Mouse (Mus musculus) forebrain, embryonic 11.5 days (tissue): ENCODE measurements around the gene Pkd1l3. TPM values are rescaled to one million over a fixed set of nuclear protein-coding genes. Genes with fewer than 3 reads are reported as not detected.
A peak's percentile ranks its signal among the peaks of the same experiment; 100 is the strongest.

Experiments
- ATAC-seq: fragments of 200-750 bp; cut with Nextera tagmentation; replicated peaks from 2 replicates; pipeline ENCODE4 v1.8.0; 2017; ENCODE audit warnings: moderate TSS enrichment; ENCODE audit not compliant: low FRiP score
- DNase-seq: peaks from one replicate; pipeline ENCODE4 v3.0.0-alpha.2; 2017; ENCODE audit warnings: low spot score
- H3K27ac ChIP-seq: fragments of 300-500 bp; sonication (generic); 2 replicates; pipeline ENCODE4 v1.5.1; 2014; ENCODE audit warnings: low read depth, low read length
- H3K27me3 ChIP-seq: fragments of 300-500 bp; sonication (generic); 2 replicates; pipeline ENCODE4 v1.6.1; 2014; ENCODE audit warnings: mild to moderate bottlenecking, low read length, mixed read lengths; ENCODE audit not compliant: control insufficient read depth, insufficient read depth
- H3K36me3 ChIP-seq: fragments of 300-500 bp; sonication (generic); 2 replicates; pipeline ENCODE4 v1.6.1; 2014; ENCODE audit warnings: mild to moderate bottlenecking, low read length, moderate library complexity, mixed read lengths; ENCODE audit not compliant: control insufficient read depth, insufficient read depth
- H3K4me1 ChIP-seq: fragments of 300-500 bp; sonication (generic); replicated peaks from 2 replicates; pipeline ENCODE4 v1.6.1; 2014; ENCODE audit warnings: low read length, mixed read lengths; ENCODE audit not compliant: control insufficient read depth, insufficient read depth
- H3K4me2 ChIP-seq: fragments of 300-500 bp; sonication (generic); 2 replicates; pipeline ENCODE4 v1.6.1; 2014; ENCODE audit warnings: low read depth, mild to moderate bottlenecking, low read length, moderate library complexity, mixed read lengths; ENCODE audit not compliant: severe bottlenecking
- H3K4me3 ChIP-seq: fragments of 300-500 bp; sonication (generic); 2 replicates; pipeline ENCODE4 v1.5.1; 2014; ENCODE audit warnings: low read depth, low read length
- H3K9ac ChIP-seq: fragments of 300-500 bp; sonication (generic); 2 replicates; pipeline ENCODE4 v1.6.1; 2014; ENCODE audit warnings: low read length
- H3K9me3 ChIP-seq: fragments of 300-500 bp; sonication (generic); 2 replicates; pipeline ENCODE4 v1.6.1; 2016; ENCODE audit warnings: low read length, mixed read lengths; ENCODE audit not compliant: control insufficient read depth
- WGBS: fragments of 180-500 bp; shearing (Covaris S2); extraction: QIAGEN DNeasy Blood & Tissue Kit; methylation state at CpG from one replicate; pipeline ENCODE4 v1.1.7; 2014; 5-methylcytosine and 5-hydroxymethylcytosine counted together
- polyA plus RNA-seq: library from polyadenylated mRNA; unstranded; fragments of >200 nt; fragmentation: Nextera tagmentation; extraction: Ambion mirVana; gene quantifications from 2 replicates; pipeline ENCODE4 v1.2.1, GENCODE M21; 2014

Gene Pkd1l3
- polyA plus RNA-seq, 1 experiment from 2014 or later: 0.05 TPM

DNA sequence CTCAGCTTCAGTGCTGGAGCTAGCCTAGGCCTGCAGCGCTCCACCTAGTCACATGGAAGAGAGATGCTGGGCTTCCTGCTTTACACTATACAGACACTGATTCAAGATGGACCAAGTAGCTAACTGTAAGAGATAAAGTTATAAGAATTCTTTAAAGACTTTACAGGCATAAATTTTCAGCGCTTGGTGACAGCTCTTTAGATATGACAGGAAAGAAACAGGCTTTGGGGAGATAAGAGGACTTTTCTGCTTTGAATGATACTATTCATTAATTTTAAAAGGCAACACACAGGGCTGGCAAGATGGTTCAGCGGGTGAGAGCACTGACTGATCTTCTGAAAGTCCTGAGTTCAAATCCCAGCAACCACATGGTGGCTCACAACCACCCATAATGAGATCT is 84.2 kb downstream of the Pkd1l3 start:
- Histone ChIP-seq H3K27ac (no peak overlapping the region), H3K9ac (no peak overlapping the region), H3K36me3 (no peaks in the 10 kb centered on the region), H3K4me2 (no peak overlapping the region), H3K9me3 (no peaks in the 10 kb centered on the region), H3K4me1 (no peaks in the 10 kb centered on the region), H3K4me3 (no peak overlapping the region), H3K27me3 (peaks cover 2% of the 10 kb centered on the region; the same call in 1 of the 2 replicates)
- ATAC-seq (no peak), DNase-seq (no peak)
- 82% methylated on average over 3 of the region's 3 CpGs for WGBS

DNA sequence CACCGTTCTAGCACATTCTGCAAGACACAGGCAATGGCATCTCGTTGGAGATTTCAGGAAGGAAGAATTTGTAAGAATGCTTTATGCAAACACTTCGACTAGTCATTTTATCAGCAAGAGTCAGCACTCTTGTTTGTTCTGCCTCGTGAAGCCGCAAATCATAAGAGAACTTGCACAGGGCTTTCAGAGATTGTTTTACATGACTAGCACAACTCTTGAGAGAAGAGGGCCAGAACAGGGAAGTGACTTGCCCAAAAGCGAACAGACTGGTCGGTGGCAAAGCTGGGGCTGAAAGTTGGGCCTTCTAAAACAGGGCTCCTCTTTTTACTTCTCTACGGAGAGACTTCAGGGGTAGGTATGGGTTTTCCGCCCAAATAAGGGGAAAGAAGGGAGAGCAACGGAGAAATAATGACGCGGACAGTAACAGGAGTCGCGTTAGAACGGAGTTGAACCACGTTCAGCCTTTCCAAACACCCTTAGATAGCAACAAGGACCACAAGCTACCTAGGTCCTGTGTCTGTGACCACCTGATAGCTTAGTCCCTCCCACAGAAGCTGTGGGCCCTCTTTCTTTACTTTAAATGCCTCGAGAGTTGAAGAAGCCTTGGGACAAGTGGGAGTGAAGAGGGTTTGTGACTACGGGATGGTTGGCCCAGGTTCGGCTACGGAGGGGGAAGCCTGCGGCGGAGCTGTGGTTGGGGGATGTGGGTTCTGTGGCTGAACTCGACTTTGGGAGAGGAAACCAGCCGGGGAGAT is 90.4 kb downstream of the Pkd1l3 start:
- H3K27me3 ChIP-seq: peaks cover 4% of the 10 kb centered on the region; the same call in 1 of the 2 replicates
- peak overlapping the region; percentile 66 for H3K4me2 ChIP-seq
- H3K4me1 ChIP-seq: peaks cover 7% of the 10 kb centered on the region
- peaks cover 2% of the 10 kb centered on the region; the same call in 1 of the 2 replicates for H3K36me3 ChIP-seq
- H3K4me3 ChIP-seq: peak overlapping the region; percentile 91
- no peaks in the 10 kb centered on the region for H3K9me3 ChIP-seq
- H3K27ac ChIP-seq: no peak overlapping the region
- ATAC-seq (peak; percentile 61), DNase-seq (no peak)
- H3K9ac ChIP-seq: peak overlapping the region; percentile 99
- 13% methylated on average over 24 of the region's 24 CpGs for WGBS

- DNase-seq (peak; percentile 97), ATAC-seq (peak; percentile 88)
- WGBS: under 1% methylated on average over 55 of the region's 100 CpGs
- Histone ChIP-seq H3K36me3 (peaks cover 5% of the 10 kb centered on the region; the same call in 1 of the 2 replicates), H3K9me3 (no peaks in the 10 kb centered on the region), H3K4me2 (peak within 1 kb of the TSS; percentile 66), H3K27ac (peak within 1 kb of the TSS; percentile 90), H3K4me3 (peak within 1 kb of the TSS; percentile 91), H3K4me1 (peaks cover 7% of the 10 kb centered on the region), H3K9ac (peak within 1 kb of the TSS; percentile 99), H3K27me3 (peaks cover 4% of the 10 kb centered on the region; the same call in 1 of the 2 replicates)
Observed at GRCm38 (mm10) chr8:109705320-109706075, 91.2 kb downstream of the Pkd1l3 start, which contains the start of gene Zfp821. Zfp821 (plus strand) TSS chr8:109705546.

DNA sequence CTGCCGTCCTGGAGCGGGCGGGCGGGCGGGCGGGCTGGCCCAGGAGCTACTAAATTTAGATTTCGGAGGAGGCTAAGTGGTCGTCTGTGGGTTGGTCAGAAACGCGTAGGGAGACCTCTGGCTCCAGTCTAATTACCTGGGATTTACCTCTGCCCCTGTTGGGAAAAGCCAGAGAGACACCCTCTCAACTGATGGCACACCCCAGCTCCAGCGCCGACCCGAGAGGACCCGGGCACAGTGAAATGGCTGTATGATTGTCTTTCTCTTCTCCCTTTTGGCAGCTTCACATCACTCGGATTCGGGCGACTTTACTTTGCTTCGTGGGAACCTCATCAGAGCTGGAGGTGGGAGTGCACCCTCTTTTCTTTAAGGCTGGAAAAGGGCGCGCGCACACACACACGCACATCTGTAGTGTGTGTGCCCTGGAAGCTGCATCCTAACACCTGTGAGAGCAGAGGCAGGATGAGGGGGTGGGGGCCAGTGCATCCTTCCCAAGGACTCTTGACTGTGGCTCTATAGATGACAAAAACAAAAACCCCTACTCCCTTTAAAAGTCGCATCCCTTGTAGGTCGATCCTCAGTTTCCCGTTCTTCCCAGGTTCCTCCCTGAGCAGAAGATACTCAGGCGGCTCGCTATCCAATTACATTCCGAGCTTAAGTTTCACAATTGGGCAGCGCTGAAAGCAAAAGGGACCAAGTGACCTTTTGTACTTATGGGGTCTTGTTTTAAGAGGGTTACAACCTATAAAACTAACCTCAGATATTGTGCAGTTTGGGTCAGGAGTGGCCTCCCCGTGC is 92.0 kb downstream of the Pkd1l3 start:
- Histone ChIP-seq H3K4me2 (peak overlapping the region; percentile 66), H3K9ac (peak overlapping the region; percentile 99), H3K4me3 (peak overlapping the region; percentile 91), H3K27me3 (peaks cover 4% of the 10 kb centered on the region; the same call in 1 of the 2 replicates), H3K27ac (no peak overlapping the region; the same call in 1 of the 2 replicates), H3K4me1 (peaks cover 7% of the 10 kb centered on the region), H3K9me3 (no peaks in the 10 kb centered on the region), H3K36me3 (peaks cover 6% of the 10 kb centered on the region; the same call in 1 of the 2 replicates)
- WGBS: 1% methylated on average over 29 of the region's 30 CpGs
- ATAC-seq: peak; percentile 37
- no peak for DNase-seq

GRCm38 (mm10) chr8:109706874-109707237 is 92.5 kb downstream of the Pkd1l3 start:
- peak overlapping the region; percentile 99; the same call in 1 of the 2 replicates for H3K9ac ChIP-seq
- no peak; the same call in 1 of the 2 replicates for ATAC-seq

DNA sequence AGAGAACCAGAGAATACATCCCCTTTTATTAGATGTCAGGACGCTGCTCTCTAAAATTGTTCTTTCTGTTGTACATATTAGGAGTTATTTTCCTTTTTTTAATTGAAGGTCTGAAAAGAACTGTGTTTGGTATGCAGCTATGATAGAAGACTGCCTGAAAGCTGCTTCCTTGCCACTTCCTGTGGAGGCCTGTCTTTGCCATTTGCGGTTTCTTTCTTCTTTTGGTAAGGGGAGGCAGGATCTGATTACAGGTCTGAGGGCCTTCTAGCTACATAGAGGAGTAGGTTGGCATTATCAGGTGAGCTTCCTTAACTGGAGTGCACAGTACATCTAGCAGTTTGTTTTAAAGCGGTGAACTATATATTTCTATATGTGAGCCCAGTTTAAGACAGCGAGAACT is 93.6 kb downstream of the Pkd1l3 start:
- no peaks in the 10 kb centered on the region for H3K9me3 ChIP-seq
- ATAC-seq (no peak), DNase-seq (no peak)
- WGBS: 92% methylated on average over 4 of the region's 4 CpGs
- peaks cover 7% of the 10 kb centered on the region for H3K4me1 ChIP-seq
- H3K27me3 ChIP-seq: peaks cover 2% of the 10 kb centered on the region; the same call in 1 of the 2 replicates
- no peak overlapping the region for H3K27ac ChIP-seq
- H3K36me3 ChIP-seq: peaks cover 12% of the 10 kb centered on the region; the same call in 1 of the 2 replicates
- H3K4me3 ChIP-seq: no peak overlapping the region
- no peak overlapping the region for H3K4me2 ChIP-seq
- H3K9ac ChIP-seq: no peak overlapping the region

More at GRCm38 (mm10) chr8:109706874-109707237, 92.5 kb downstream of the Pkd1l3 start:
- peak overlapping the region; percentile 91 for H3K4me3 ChIP-seq
- peaks cover 7% of the 10 kb centered on the region for H3K4me1 ChIP-seq
- H3K36me3 ChIP-seq: peaks cover 10% of the 10 kb centered on the region; the same call in 1 of the 2 replicates
- peak overlapping the region; percentile 66 for H3K4me2 ChIP-seq
- H3K9me3 ChIP-seq: no peaks in the 10 kb centered on the region
- WGBS: 47% methylated on average over 2 of the region's 2 CpGs
- no peak overlapping the region for H3K27ac ChIP-seq
- DNase-seq: peak; percentile 83
- H3K27me3 ChIP-seq: peaks cover 4% of the 10 kb centered on the region; the same call in 1 of the 2 replicates

DNA sequence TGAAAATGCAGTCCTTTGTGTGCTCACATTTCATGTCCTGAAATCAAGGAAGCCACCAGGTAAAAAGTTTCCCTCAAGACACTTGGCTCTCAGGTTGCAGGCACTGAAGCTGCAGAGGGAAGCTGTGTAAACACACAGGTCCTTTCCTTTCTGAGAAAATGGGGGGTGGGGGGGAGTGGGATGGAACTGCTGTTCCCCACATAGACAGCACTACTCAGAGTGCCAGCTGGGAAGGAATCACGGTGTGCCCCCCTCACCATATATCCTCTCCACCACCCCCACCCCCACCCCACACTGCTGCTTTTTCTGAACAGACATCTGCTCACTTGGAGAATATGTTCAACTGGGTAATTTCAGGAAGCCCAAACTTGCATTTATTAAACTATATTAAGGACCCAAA is 98.2 kb downstream of the Pkd1l3 start:
- H3K4me2 ChIP-seq: no peak overlapping the region
- DNase-seq (peak; percentile 41), ATAC-seq (no peak)
- H3K4me1 ChIP-seq: no peaks in the 10 kb centered on the region
- H3K9me3 ChIP-seq: no peaks in the 10 kb centered on the region
- no peak overlapping the region for H3K9ac ChIP-seq
- WGBS: 95% methylated on average over 1 of the region's 1 CpGs
- no peak overlapping the region for H3K4me3 ChIP-seq
- no peaks in the 10 kb centered on the region for H3K27me3 ChIP-seq
- no peak overlapping the region for H3K27ac ChIP-seq
- H3K36me3 ChIP-seq: peaks cover 22% of the 10 kb centered on the region

DNA sequence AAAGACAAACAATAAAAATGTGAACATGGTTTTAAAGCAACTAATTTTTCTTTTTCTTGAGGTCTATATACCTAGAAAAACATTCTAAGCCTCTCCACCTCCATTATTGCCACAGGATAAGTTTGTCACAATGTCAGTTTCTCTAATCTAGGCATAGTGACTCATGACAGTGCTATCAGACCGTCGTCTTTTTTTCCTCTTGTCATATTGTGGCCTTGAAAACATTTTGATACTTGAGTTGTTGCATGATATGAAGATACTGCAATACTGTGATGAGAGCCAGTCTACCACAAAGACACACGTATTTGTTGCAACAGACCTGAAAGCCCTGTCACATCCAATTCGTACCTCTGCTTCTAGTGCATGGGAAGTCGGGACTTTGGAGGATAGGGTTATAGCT is 100.6 kb downstream of the Pkd1l3 start:
- WGBS: 95% methylated on average over 5 of the region's 5 CpGs

More for the DNA sequence above, 100.6 kb downstream of the Pkd1l3 start:
- Histone ChIP-seq H3K36me3 (peaks cover 28% of the 10 kb centered on the region), H3K4me3 (no peak overlapping the region), H3K27ac (no peak overlapping the region), H3K4me1 (no peaks in the 10 kb centered on the region), H3K27me3 (no peaks in the 10 kb centered on the region), H3K9me3 (no peaks in the 10 kb centered on the region), H3K4me2 (no peak overlapping the region), H3K9ac (no peak overlapping the region)
- ATAC-seq (no peak), DNase-seq (peak; percentile 17)
